ENCODE assay signal across 9 mouse cellular contexts in genomic region chr13:60744078-60744460, GRCm38 (mm10). TPM values are rescaled to one million over a fixed set of nuclear protein-coding genes. Genes with fewer than 3 reads are reported as not detected.
DNase-seq lines count a peak whose midpoint lies in the region; ATAC-seq and TF ChIP-seq lines count a peak whose summit lies in the region.
"Had no signal": no experiment of that assay in that cellular context is flagged by ENCODE, and none has a peak within 500 bp of the region (broad histone marks: within the 10 kb centered on the region; RNA-seq: fewer than 3 reads in every experiment).

No protein-coding gene starts in this region.

- H3K27ac ChIP-seq in forebrain, embryonic 14.5 days (ENCODE audit: low read depth, low read length), result no peak overlapping the region
- peak overlapping the region; percentile 66; the same call in 1 of the 2 replicates for H3K27ac ChIP-seq in liver, embryonic 16.5 days (ENCODE audit: low read length)
- no peak overlapping the region for H3K27ac ChIP-seq in neural tube, embryonic 13.5 days (replicated peaks)
- H3K27ac ChIP-seq in testis, adult 2 months (ENCODE audit: control insufficient read depth, insufficient read depth, low read depth, low read length), result no peak overlapping the region
- H3K27ac ChIP-seq: embryonic facial prominence, embryonic 15.5 days had no signal

- H3K4me3 ChIP-seq in forebrain, embryonic 14.5 days (ENCODE audit: low read depth, low read length), result no peak overlapping the region
- H3K4me3 ChIP-seq in liver, embryonic 16.5 days (ENCODE audit: low read depth, low read length), result no peak overlapping the region
- H3K4me3 ChIP-seq in neural tube, embryonic 13.5 days, result no peak overlapping the region
- H3K4me3 ChIP-seq in testis, adult 2 months (ENCODE audit: control insufficient read depth, low read depth, low read length), result no peak overlapping the region
- H3K4me3 ChIP-seq: embryonic facial prominence, embryonic 15.5 days had no signal

- no peak overlapping the region for H3K9ac ChIP-seq in forebrain, embryonic 14.5 days (ENCODE audit: low read length)
- H3K9ac ChIP-seq in liver, embryonic 16.5 days (ENCODE audit: low read depth, low read length), result no peak overlapping the region
- no peak overlapping the region for H3K9ac ChIP-seq in neural tube, embryonic 13.5 days
- H3K9ac ChIP-seq: embryonic facial prominence, embryonic 15.5 days had no signal

- WGBS in forebrain, embryonic 14.5 days, result 37% methylated on average over 7 of the region's 7 CpGs
- 15% methylated on average over 7 of the region's 7 CpGs for WGBS in liver, embryonic 16.5 days (ENCODE audit: insufficient replicate concordance)
- WGBS in neural tube, embryonic 13.5 days, result 36% methylated on average over 7 of the region's 7 CpGs

- H3K27me3 ChIP-seq in forebrain, embryonic 14.5 days (replicated peaks; ENCODE audit: control insufficient read depth, insufficient read depth, low read length), result no peaks in the 10 kb centered on the region
- no peaks in the 10 kb centered on the region for H3K27me3 ChIP-seq in liver, embryonic 16.5 days (ENCODE audit: control insufficient read depth, insufficient read depth, low read depth, low read length)
- no peaks in the 10 kb centered on the region for H3K27me3 ChIP-seq in neural tube, embryonic 13.5 days
- no peaks in the 10 kb centered on the region for H3K27me3 ChIP-seq in testis, adult 2 months (ENCODE audit: control insufficient read depth, insufficient read depth, low read length)
- H3K27me3 ChIP-seq: embryonic facial prominence, embryonic 15.5 days had no signal

- H3K4me1 ChIP-seq in forebrain, embryonic 14.5 days (ENCODE audit: control insufficient read depth, insufficient read depth, low read length), result peaks cover 5% of the 10 kb centered on the region
- H3K4me1 ChIP-seq in liver, embryonic 16.5 days (ENCODE audit: control insufficient read depth, low read depth, low read length), result peaks cover 36% of the 10 kb centered on the region
- H3K4me1 ChIP-seq in neural tube, embryonic 13.5 days (replicated peaks), result peaks cover 10% of the 10 kb centered on the region
- no peaks in the 10 kb centered on the region for H3K4me1 ChIP-seq in testis, adult 2 months (ENCODE audit: control insufficient read depth, insufficient read depth, low read length)
- H3K4me1 ChIP-seq: embryonic facial prominence, embryonic 15.5 days had no signal

- no peak for TF ChIP-seq POLR2A in testis, adult 2 months (IDR thresholded peaks at IDR 0.05; ENCODE audit: control insufficient read depth, low read depth, low read length)

- no peak overlapping the region for H3K4me2 ChIP-seq in forebrain, embryonic 14.5 days (ENCODE audit: low read length)
- H3K4me2 ChIP-seq in liver, embryonic 16.5 days (ENCODE audit: low read depth, low read length), result peak overlapping the region; percentile 41
- H3K4me2 ChIP-seq in neural tube, embryonic 13.5 days, result no peak overlapping the region
- H3K4me2 ChIP-seq: embryonic facial prominence, embryonic 15.5 days had no signal

- TF ChIP-seq CTCF in testis, adult 2 months (IDR thresholded peaks at IDR 0.05; ENCODE audit: control insufficient read depth, insufficient read depth, insufficient replicate concordance, low read depth, low read length), result peak; percentile 95

- peak; percentile 73 for DNase-seq in ES-CJ7 (ENCODE audit: low read depth, low spot score)
- peak; percentile 82 for DNase-seq in c-Kit-positive CD71-positive TER-119-positive erythroid progenitor cells, embryonic 14.5 days (ENCODE audit: low spot score)
- peak; percentile 83 for DNase-seq in forebrain, embryonic 14.5 days (ENCODE audit: low spot score)
- DNase-seq in heart, postnatal 10 days, result peak; percentile 89 to 96
- peak; percentile 86 to 92 for DNase-seq in kidney, postnatal 25 days

- ATAC-seq in forebrain, embryonic 14.5 days, result peak; percentile 78
- peak; percentile 54 for ATAC-seq in liver, embryonic 16.5 days (ENCODE audit: low read depth)
- ATAC-seq in neural tube, embryonic 13.5 days (ENCODE audit: low read depth), result peak; percentile 55

- peaks cover 62% of the 10 kb centered on the region for H3K36me3 ChIP-seq in forebrain, embryonic 14.5 days (ENCODE audit: control insufficient read depth, insufficient read depth, low read length)
- peaks cover 4% of the 10 kb centered on the region for H3K36me3 ChIP-seq in liver, embryonic 16.5 days (ENCODE audit: control insufficient read depth, insufficient read depth)
- H3K36me3 ChIP-seq in neural tube, embryonic 13.5 days, result peaks cover 50% of the 10 kb centered on the region
- H3K36me3 ChIP-seq in testis, adult 2 months (ENCODE audit: control insufficient read depth, insufficient read depth, low read length), result no peaks in the 10 kb centered on the region

- intact Hi-C loops in heart, postnatal 10 days (cut with DNase I), result loop anchor here (1.0 to 5.0 kb wide), 2 partner anchors 265 to 902 kb away; no protein-coding TSS in a partner anchor

- no peaks in the 10 kb centered on the region for H3K9me3 ChIP-seq in forebrain, embryonic 14.5 days (replicated peaks; ENCODE audit: control insufficient read depth, low read length)
- no peaks in the 10 kb centered on the region for H3K9me3 ChIP-seq in liver, embryonic 16.5 days (replicated peaks; ENCODE audit: control insufficient read depth, low read length)
- H3K9me3 ChIP-seq in neural tube, embryonic 13.5 days, result no peaks in the 10 kb centered on the region
- H3K9me3 ChIP-seq: embryonic facial prominence, embryonic 15.5 days had no signal

RNA-seq across cellular contexts. Expression of gene BC051665, which starts 42.1 kb away (rescaled TPM):
- not detected in 2 replicates for polyA plus RNA-seq in forebrain, embryonic 14.5 days (2014; fragmentation: Nextera tagmentation; extraction: Ambion mirVana)
- total RNA-seq in heart, postnatal 10 days (2021), result not detected
- polyA plus RNA-seq in liver, embryonic 16.5 days (2015; fragmentation: Nextera tagmentation; extraction: Ambion mirVana), result not detected in 2 replicates
- not detected in 2 replicates for polyA plus RNA-seq in neural tube, embryonic 13.5 days (2015; fragmentation: Nextera tagmentation; extraction: Ambion mirVana)
- polyA plus RNA-seq in testis, adult 2 months (2012; rRNA removed), result not detected in 2 replicates
- polyA plus RNA-seq: embryonic facial prominence, embryonic 15.5 days had no signal

RNA-seq across cellular contexts. Expression of gene Ctsll3, which starts 58.6 kb away (rescaled TPM):
- polyA plus RNA-seq in forebrain, embryonic 14.5 days (2014; fragmentation: Nextera tagmentation; extraction: Ambion mirVana), result not detected in 2 replicates
- total RNA-seq in heart, postnatal 10 days (2021), result not detected
- not detected in 2 replicates for polyA plus RNA-seq in liver, embryonic 16.5 days (2015; fragmentation: Nextera tagmentation; extraction: Ambion mirVana)
- polyA plus RNA-seq in neural tube, embryonic 13.5 days (2015; fragmentation: Nextera tagmentation; extraction: Ambion mirVana), result not detected in 2 replicates
- not detected in 2 replicates for polyA plus RNA-seq in testis, adult 2 months (2012; rRNA removed)
